Comparison of ENCODE assay signal across 24 mouse cellular contexts in the genomic region with DNA sequence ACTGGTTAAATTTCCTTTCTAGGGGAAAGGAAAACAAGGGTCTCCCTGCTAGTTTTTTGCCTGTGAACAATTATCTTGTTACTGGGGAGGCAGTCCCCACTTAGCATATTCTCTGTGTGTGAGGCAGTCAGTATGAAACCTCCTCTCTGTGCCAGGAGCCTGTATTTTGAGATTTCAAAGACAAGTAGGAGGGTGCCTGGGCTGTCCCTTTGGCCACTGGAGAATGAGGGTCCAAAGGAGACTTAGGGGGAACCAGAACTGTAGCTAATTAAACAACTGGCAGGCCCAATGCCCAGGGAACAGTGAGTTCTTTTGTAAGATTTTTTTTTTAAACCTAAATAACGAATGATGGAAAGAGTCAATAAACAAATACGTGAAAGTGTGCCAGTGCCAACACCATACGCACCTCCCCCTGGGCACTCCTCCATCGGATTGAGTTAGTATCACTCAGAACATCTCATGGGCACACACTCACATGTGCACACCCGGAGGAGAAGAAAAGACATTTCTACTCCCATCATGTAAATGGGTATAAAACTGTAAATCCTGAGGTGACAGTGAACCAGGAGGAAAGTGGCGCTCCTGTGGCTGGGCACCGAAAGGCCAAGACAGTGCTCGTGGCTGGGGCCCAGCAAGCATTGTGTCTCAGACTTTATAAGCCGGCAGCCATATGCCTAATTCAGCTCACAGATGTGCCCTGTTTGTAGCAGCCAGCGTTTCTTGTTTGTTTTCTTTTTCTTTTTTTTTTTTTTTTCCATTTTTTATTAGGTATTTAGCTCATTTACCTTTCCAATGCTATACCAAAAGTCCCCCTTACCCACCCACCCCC.
DNase-seq lines count a peak whose midpoint lies in the region; ATAC-seq and TF ChIP-seq lines count a peak whose summit lies in the region.
"Had no signal": no experiment of that assay in that cellular context is flagged by ENCODE, and none has a peak within 500 bp of the region (broad histone marks: within the 10 kb centered on the region; RNA-seq: fewer than 3 reads in every experiment).

No protein-coding gene starts in this region.

- peak; percentile 97 for ATAC-seq in forebrain, embryonic 15.5 days (replicated peaks)
- peak; percentile 73; the same call in 1 of the 2 replicates for ATAC-seq in hindbrain, embryonic 16.5 days
- no peak for ATAC-seq in hindbrain, postnatal 0 days
- peak; percentile 65; the same call in 1 of the 2 replicates for ATAC-seq in neural tube, embryonic 15.5 days (ENCODE audit: low FRiP score)
- no peak for ATAC-seq in erythroblast, adult 5-6 weeks (replicated peaks; ENCODE audit: low FRiP score, poor library complexity, severe bottlenecking)
- ATAC-seq: CD4-positive, CD25-positive, alpha-beta regulatory T cell, adult 4 months; intestine, embryonic 16.5 days; lung, postnatal 0 days had no signal

- WGBS in forebrain, embryonic 15.5 days: 49% methylated on average over 10 of the region's 10 CpGs
- WGBS in forebrain, embryonic 10.5 days: 88% methylated on average over 10 of the region's 10 CpGs
- 73% methylated on average over 10 of the region's 10 CpGs for WGBS in hindbrain, embryonic 16.5 days
- WGBS in hindbrain, postnatal 0 days: 70% methylated on average over 10 of the region's 10 CpGs
- WGBS in neural tube, embryonic 15.5 days: 73% methylated on average over 10 of the region's 10 CpGs

- no peak for TF ChIP-seq CTCF in hindbrain, postnatal 0 days (IDR thresholded peaks at IDR 0.05; ENCODE audit: low read depth)

- H3K27ac ChIP-seq in forebrain, embryonic 15.5 days (replicated peaks): peak overlapping the region; percentile 48; the same call in 1 of the 2 replicates
- no peak overlapping the region for H3K27ac ChIP-seq in forebrain, embryonic 10.5 days
- no peak overlapping the region for H3K27ac ChIP-seq in hindbrain, embryonic 16.5 days (ENCODE audit: low read depth, low read length)
- H3K27ac ChIP-seq in hindbrain, postnatal 0 days: no peak overlapping the region
- H3K27ac ChIP-seq in neural tube, embryonic 15.5 days (replicated peaks): no peak overlapping the region
- H3K27ac ChIP-seq: kidney, postnatal 0 days; limb, embryonic 10.5 days; limb, embryonic 15.5 days; liver, embryonic 13.5 days had no signal

- no peaks in the 10 kb centered on the region for H3K36me3 ChIP-seq in forebrain, embryonic 15.5 days
- H3K36me3 ChIP-seq in forebrain, embryonic 10.5 days (replicated peaks): no peaks in the 10 kb centered on the region
- H3K36me3 ChIP-seq in hindbrain, embryonic 16.5 days (ENCODE audit: control insufficient read depth, insufficient read depth, low read length): no peaks in the 10 kb centered on the region
- no peaks in the 10 kb centered on the region for H3K36me3 ChIP-seq in hindbrain, postnatal 0 days (ENCODE audit: insufficient read depth, low read length)
- no peaks in the 10 kb centered on the region for H3K36me3 ChIP-seq in neural tube, embryonic 15.5 days
- H3K36me3 ChIP-seq: limb, embryonic 10.5 days; limb, embryonic 15.5 days; liver, embryonic 13.5 days had no signal

- DNase-seq in forebrain, embryonic 10.5 days (ENCODE audit: extremely low spot score, low spot score): no peak
- DNase-seq in hindbrain, postnatal 0 days (ENCODE audit: low spot score): no peak
- peak; percentile 4 for DNase-seq in right cerebral cortex, postnatal 4 days
- no peak for DNase-seq in right cerebral cortex, postnatal 25 days
- DNase-seq: adrenal gland, postnatal 25 days; cerebellum, adult 18-20 months; heart, postnatal 14 days; kidney, adult 8-10 months; kidney, postnatal 4 days; layer of hippocampus, postnatal 36 days; liver, embryonic 13.5 days; lung, adult 18-20 months; lung, postnatal 4 days had no signal

- no peak overlapping the region for H3K9ac ChIP-seq in forebrain, embryonic 15.5 days (replicated peaks)
- no peak overlapping the region for H3K9ac ChIP-seq in hindbrain, embryonic 16.5 days (ENCODE audit: low read depth, low read length)
- no peak overlapping the region for H3K9ac ChIP-seq in hindbrain, postnatal 0 days (replicated peaks; ENCODE audit: low read length)
- no peak overlapping the region for H3K9ac ChIP-seq in neural tube, embryonic 15.5 days (replicated peaks)
- H3K9ac ChIP-seq: limb, embryonic 15.5 days; liver, embryonic 13.5 days had no signal

- no peaks in the 10 kb centered on the region for H3K27me3 ChIP-seq in forebrain, embryonic 15.5 days
- H3K27me3 ChIP-seq in forebrain, embryonic 10.5 days (ENCODE audit: poor library complexity, severe bottlenecking): no peaks in the 10 kb centered on the region
- no peaks in the 10 kb centered on the region for H3K27me3 ChIP-seq in hindbrain, embryonic 16.5 days (replicated peaks; ENCODE audit: control insufficient read depth, insufficient read depth, low read length)
- no peaks in the 10 kb centered on the region for H3K27me3 ChIP-seq in hindbrain, postnatal 0 days (ENCODE audit: insufficient read depth, low read length)
- H3K27me3 ChIP-seq in neural tube, embryonic 15.5 days (replicated peaks): no peaks in the 10 kb centered on the region
- H3K27me3 ChIP-seq: limb, embryonic 15.5 days; liver, embryonic 13.5 days; megakaryocyte, embryonic 14.5 days had no signal

- H3K4me2 ChIP-seq in forebrain, embryonic 15.5 days (replicated peaks): no peak overlapping the region
- no peak overlapping the region for H3K4me2 ChIP-seq in hindbrain, embryonic 16.5 days (ENCODE audit: low read length)
- no peak overlapping the region for H3K4me2 ChIP-seq in hindbrain, postnatal 0 days (ENCODE audit: low read depth, low read length)
- H3K4me2 ChIP-seq in neural tube, embryonic 15.5 days: no peak overlapping the region
- H3K4me2 ChIP-seq: limb, embryonic 15.5 days; liver, embryonic 13.5 days had no signal

- no peak overlapping the region for H3K4me3 ChIP-seq in forebrain, embryonic 15.5 days
- no peak overlapping the region for H3K4me3 ChIP-seq in forebrain, embryonic 10.5 days
- no peak overlapping the region for H3K4me3 ChIP-seq in hindbrain, embryonic 16.5 days (ENCODE audit: low read length)
- H3K4me3 ChIP-seq in hindbrain, postnatal 0 days (ENCODE audit: low read length): no peak overlapping the region
- no peak overlapping the region for H3K4me3 ChIP-seq in neural tube, embryonic 15.5 days (replicated peaks)
- H3K4me3 ChIP-seq: limb, embryonic 10.5 days; limb, embryonic 15.5 days; liver, embryonic 13.5 days; megakaryocyte, embryonic 14.5 days had no signal

- H3K4me1 ChIP-seq in forebrain, embryonic 15.5 days: peaks cover 4% of the 10 kb centered on the region; the same call in 1 of the 2 replicates
- H3K4me1 ChIP-seq in forebrain, embryonic 10.5 days: no peaks in the 10 kb centered on the region
- H3K4me1 ChIP-seq in hindbrain, embryonic 16.5 days (ENCODE audit: control insufficient read depth, insufficient read depth, low read depth, low read length): no peaks in the 10 kb centered on the region
- H3K4me1 ChIP-seq in hindbrain, postnatal 0 days (ENCODE audit: insufficient read depth, low read length): no peaks in the 10 kb centered on the region
- H3K4me1 ChIP-seq in neural tube, embryonic 15.5 days: no peaks in the 10 kb centered on the region
- H3K4me1 ChIP-seq: limb, embryonic 10.5 days; limb, embryonic 15.5 days; liver, embryonic 13.5 days; megakaryocyte, embryonic 14.5 days had no signal

- H3K9me3 ChIP-seq in forebrain, embryonic 15.5 days: no peaks in the 10 kb centered on the region
- H3K9me3 ChIP-seq in forebrain, embryonic 10.5 days: no peaks in the 10 kb centered on the region
- no peaks in the 10 kb centered on the region for H3K9me3 ChIP-seq in hindbrain, embryonic 16.5 days (ENCODE audit: control insufficient read depth, low read length)
- H3K9me3 ChIP-seq in hindbrain, postnatal 0 days (ENCODE audit: low read length): no peaks in the 10 kb centered on the region
- H3K9me3 ChIP-seq in neural tube, embryonic 15.5 days (replicated peaks): no peaks in the 10 kb centered on the region
- H3K9me3 ChIP-seq: limb, embryonic 10.5 days; limb, embryonic 15.5 days; liver, embryonic 13.5 days; megakaryocyte, embryonic 14.5 days had no signal

Comparison
In these comparisons a context has a peak if more than half of its experiments do, and no peak if none do; other contexts are left out.
1. ATAC-seq: peak in forebrain, embryonic 15.5 days (single experiment), hindbrain, embryonic 16.5 days (single experiment) and neural tube, embryonic 15.5 days (single experiment); none in hindbrain, postnatal 0 days (single experiment) and erythroblast, adult 5-6 weeks (single experiment).